Mouse (Mus musculus): ENCODE results near the gene Speg.

Speg gene

GRCm38 (mm10) chr1:75393846-75394245 is 18.7 kb downstream of the Speg start:
- no peak for DNase-seq (ENCODE audit: low spot score)

GRCm38 (mm10) chr1:75398761-75399402 is 23.8 kb downstream of the Speg start:
- peak; percentile 88 for DNase-seq (ENCODE audit: low spot score)

GRCm38 (mm10) chr1:75399755-75400492 is 24.8 kb downstream of the Speg start:
- DNase-seq (ENCODE audit: low spot score), result no peak

GRCm38 (mm10) chr1:75400493-75401115 is 25.5 kb downstream of the Speg start:
- no peak for DNase-seq (ENCODE audit: low spot score)

- no peak for DNase-seq (ENCODE audit: low spot score)
These were observed 30.4 kb downstream of the Speg start for GRCm38 (mm10) chr1:75405547-75405946.

- no peak for DNase-seq (ENCODE audit: low spot score)
These were observed 31.1 kb downstream of the Speg start for GRCm38 (mm10) chr1:75406173-75406572.

- DNase-seq (ENCODE audit: low spot score), result no peak
These were observed 32.0 kb downstream of the Speg start for GRCm38 (mm10) chr1:75407056-75407455.

- no peak for DNase-seq (ENCODE audit: low spot score)
These were observed 33.1 kb downstream of the Speg start for GRCm38 (mm10) chr1:75408210-75408609.

- no peak for DNase-seq (ENCODE audit: low spot score)
These were observed 34.9 kb downstream of the Speg start for GRCm38 (mm10) chr1:75409950-75410349.

GRCm38 (mm10) chr1:75412196-75412595 is 37.1 kb downstream of the Speg start:
- no peak for DNase-seq (ENCODE audit: low spot score)

- DNase-seq (ENCODE audit: low spot score), result no peak
These were observed 38.7 kb downstream of the Speg start for GRCm38 (mm10) chr1:75413749-75414148.

GRCm38 (mm10) chr1:75421794-75422193 is 46.7 kb downstream of the Speg start:
- no peak for DNase-seq (ENCODE audit: low spot score)

- no peak for DNase-seq (ENCODE audit: low spot score)
These were observed 47.2 kb downstream of the Speg start for GRCm38 (mm10) chr1:75422216-75422822.

GRCm38 (mm10) chr1:75422823-75423471 is 47.9 kb downstream of the Speg start:
- DNase-seq (ENCODE audit: low spot score), result no peak

- DNase-seq (ENCODE audit: low spot score), result no peak
These were observed 48.8 kb downstream of the Speg start for GRCm38 (mm10) chr1:75423780-75424390.

- DNase-seq (ENCODE audit: low spot score), result no peak
These were observed 50.8 kb downstream of the Speg start for GRCm38 (mm10) chr1:75425796-75426471.

GRCm38 (mm10) chr1:75435475-75436328 is 60.6 kb downstream of the Speg start, which contains the start of gene Gmppa:
Gmppa (plus strand) TSS chr1:75435930.
- peak; percentile 84 for DNase-seq (ENCODE audit: low spot score)

GRCm38 (mm10) chr1:75438782-75439181 is 63.7 kb downstream of the Speg start:
- DNase-seq (ENCODE audit: low spot score), result no peak

GRCm38 (mm10) chr1:75440661-75441060 is 65.6 kb downstream of the Speg start:
- no peak for DNase-seq (ENCODE audit: low spot score)

- no peak for DNase-seq (ENCODE audit: low spot score)
These were observed 66.4 kb downstream of the Speg start for GRCm38 (mm10) chr1:75441471-75441996.

Data from lung, postnatal 25 days (tissue).